Mouse (Mus musculus) liver, adult 2 months (tissue): ENCODE results near the gene Car12.

Experiments used
- CTCF ChIP-seq: fragments of 200-500 bp; IDR thresholded peaks from 2 replicates; pipeline ENCODE4 v1.5.1; 2011; ENCODE audit warnings: low read depth, low read length, control low read depth
- POLR2A ChIP-seq: fragments of 200-500 bp; IDR thresholded peaks from 2 replicates; pipeline ENCODE4 v1.6.1; 2011; ENCODE audit warnings: low read length, control low read depth; ENCODE audit not compliant: insufficient read depth; ENCODE audit errors: extremely low read depth

DNA sequence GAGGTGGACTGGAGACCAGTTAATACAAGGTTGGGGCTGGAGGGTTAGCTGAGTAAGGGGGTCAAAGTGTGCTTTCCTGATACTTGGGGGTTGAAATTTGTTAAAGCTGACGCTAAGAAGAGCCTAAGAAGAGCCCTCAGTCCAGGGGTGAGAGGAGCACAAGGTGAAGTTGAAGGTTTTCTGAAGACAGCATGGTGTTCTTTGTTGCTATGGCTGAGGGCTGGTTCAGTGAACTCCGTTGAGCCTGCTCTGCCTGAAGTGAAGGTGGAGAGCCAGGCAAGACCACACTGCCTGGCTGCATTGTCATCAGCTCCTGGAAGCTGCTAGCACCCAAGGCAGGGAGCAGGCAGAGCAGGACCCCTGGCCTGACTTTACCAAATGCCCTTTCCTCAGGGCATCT is 1.9 kb downstream of the Car12 start:
- TF ChIP-seq CTCF, result no peak
- TF ChIP-seq POLR2A, result no peak
